Mouse (Mus musculus): Measurements from ENCODE around the gene Arrdc1.
"Not testable (repeated sequence)": the region's sequence is repeated elsewhere in the genome, so short reads cannot be mapped to it uniquely, and the experiment has no call there.

The Arrdc1 gene

DNA sequence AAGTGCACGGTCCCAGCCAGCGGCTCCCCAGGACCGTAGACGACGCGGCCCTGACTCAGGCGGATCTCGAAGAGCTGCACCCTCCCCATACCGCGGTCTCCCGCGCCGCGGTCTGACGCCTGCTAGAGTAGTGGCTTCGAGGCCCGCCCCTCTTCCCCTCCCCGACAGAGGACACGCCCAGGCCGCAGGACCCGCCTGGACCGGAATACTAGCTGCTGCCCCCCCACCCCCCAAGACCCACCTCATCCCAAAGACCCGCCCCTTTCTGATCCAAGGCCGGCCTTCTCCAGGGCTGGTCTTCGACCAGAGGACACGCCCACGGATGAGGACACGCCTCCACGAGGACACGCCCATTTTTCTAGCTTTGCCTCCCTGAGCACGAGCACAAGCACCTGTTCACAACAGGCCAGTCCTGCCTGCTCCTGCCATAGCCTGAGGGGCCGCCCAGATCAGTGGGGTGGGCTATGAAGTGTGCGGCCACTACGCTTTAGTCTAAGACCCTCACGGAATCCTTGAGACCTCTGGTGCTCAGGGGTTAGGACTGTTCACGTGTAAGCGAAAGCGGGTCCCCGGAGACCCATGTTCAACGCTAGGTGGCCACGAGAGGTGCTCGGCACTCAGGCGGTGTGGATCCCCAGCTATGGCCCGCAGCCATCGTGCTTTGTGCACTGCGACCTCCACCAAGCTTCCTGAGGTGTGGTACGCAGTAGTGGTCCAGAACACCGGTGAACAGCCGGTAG is at the start of gene Arrdc1:
Gene Arrdc1, minus strand, starts transcription at position 196 of the 740 bp plus-strand sequence.
- DNase-seq (ENCODE audit: low read depth, low spot score): peak; percentile 98

GRCm38 (mm10) chr2:24976960-24977359 is 41.9 kb upstream of the Arrdc1 start:
- no peak for DNase-seq (ENCODE audit: low read depth, low spot score)

DNA sequence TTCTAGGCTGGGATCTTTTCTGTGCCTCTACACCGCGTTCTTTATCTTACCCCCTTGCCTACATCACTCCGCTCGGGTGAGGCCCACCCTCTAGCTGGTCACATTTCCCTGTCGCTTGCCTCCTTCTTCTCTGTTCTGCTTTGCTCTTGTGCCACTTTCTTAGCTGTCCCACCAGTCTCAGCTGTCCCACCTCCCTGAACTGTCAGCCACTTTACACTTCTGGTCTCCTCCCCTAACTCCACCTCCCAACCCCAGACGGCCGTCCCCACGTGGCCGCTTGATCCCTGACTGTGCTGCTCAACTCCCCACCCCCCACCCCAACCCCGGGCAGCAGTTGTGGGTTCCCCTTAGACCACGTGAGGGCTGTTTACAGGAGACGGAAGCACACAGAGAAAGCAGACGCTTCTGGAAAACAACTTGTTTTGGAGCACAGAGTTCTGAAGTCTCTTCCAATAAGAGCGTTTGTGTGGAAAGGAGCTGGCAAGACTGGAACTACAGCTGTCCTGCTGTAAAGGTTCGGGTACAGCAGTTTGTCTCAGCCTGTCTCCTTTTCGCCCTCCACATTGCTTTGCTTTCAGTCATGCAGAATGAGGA is 40.7 kb upstream of the Arrdc1 start, which contains the start of gene Pnpla7:
Gene Pnpla7, plus strand, starts transcription at position 330 of the 594 bp plus-strand sequence.
- DNase-seq (ENCODE audit: low read depth, low spot score): peak; percentile 83

DNA sequence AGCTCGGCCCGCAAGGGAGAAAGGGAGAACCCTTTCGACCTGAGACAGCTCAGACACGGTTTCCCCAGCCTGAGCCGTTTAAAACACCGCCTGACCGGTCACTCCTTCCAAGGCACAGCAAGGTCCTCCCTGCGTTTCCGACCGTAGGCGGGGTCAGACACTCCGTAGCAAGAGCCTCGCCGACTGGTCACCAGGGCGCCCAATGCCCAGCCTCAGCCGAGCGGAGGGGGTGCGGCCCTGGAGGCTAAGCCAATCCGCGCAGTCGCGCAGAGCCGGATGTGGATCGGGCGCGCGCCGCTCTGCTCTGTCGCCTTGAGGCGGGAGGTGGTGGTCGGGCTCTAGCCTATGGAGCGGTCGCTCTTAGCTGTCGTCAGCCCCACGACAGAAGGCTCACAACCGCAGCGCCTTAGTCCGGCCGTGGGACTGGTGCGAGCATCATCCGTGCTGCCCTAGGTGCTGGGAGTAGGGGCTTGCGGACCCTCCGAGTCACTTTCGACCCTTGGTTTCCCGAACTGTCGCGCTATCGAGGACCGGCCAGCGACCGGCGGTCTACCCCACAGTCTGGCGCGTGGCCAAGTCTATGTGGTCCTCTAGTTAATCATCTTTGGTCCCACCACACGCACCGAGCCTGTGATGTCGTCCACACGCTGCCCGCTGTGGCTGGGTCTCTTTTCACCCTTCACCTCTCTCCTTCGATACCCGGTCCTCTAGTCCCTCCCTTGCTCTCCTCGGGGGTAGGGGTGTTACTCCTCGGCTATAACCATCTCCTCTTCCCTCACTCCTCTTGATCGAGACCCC is 40.1 kb upstream of the Arrdc1 start, which contains the start of gene Mrpl41:
Gene Mrpl41, minus strand, starts transcription at position 193 of the 798 bp plus-strand sequence.
- DNase-seq (ENCODE audit: low read depth, low spot score): peak; percentile 93

DNA sequence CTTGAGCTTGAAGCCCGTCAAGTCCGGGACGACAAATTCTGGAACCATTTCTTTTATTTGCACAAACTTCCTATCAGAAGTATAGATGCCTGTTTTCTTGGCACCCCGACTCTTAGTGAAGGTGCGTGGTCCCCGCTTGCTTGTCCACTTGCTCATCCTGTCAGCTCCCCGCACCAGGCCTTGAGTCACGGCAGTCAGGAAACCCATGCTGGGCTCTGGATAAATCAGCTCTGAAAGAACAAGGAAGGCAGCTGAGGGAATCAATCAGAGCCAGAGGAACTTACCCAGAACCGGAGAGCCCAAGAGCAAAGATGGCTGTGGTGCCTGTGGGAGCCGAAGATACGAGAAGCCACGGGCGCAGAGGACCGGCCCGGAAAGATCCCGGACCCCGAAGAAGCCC is 39.4 kb upstream of the Arrdc1 start:
- not testable (repeated sequence) for DNase-seq (ENCODE audit: low read depth, low spot score)

DNA sequence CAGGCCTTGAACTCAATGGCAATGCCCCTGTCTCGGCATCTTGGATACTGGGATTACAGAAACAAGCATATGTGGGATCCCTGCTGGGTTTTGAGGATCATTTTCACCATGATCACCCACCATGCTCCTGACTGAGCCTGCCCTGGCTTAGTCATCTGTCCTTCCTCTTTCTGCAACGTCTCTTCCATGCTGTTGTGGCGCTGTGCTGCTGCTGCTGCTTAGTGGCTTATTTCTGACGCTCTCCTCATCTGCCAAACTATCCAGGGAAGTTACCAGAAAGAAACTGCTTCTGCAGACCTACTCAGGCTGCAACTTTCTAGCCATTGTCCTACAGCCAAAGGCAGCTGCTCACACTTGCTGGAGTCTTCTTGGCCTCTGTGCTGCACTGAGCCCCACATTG is 35.3 kb upstream of the Arrdc1 start:
- DNase-seq (ENCODE audit: low read depth, low spot score): no peak

- peak; percentile 90 for DNase-seq (ENCODE audit: low read depth, low spot score)
These were observed 27.4 kb upstream of the Arrdc1 start, which contains the start of gene Dph7 for GRCm38 (mm10) chr2:24962304-24963000. TSS of gene Dph7 (plus strand) at chr2:24962400.

DNA sequence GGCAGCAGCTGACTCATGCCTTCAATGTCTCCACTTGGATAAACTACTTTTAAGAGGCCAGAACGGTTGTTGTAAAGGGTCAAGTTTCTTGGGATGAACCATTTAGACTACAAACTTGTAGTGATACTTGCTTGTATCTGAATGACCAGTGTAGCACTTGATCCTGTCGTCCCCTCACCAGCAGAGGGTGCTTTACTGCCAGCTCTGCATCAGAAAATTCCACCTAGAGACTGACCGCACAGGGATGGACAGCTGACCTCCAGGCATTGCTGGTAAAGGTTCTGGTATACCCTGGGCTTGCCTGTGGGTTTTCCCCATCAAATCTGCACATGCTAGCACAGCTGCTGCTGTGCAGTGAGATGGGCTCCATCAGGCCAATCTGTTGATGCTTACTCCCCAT is 25.9 kb upstream of the Arrdc1 start:
- peak; percentile 46 for DNase-seq (ENCODE audit: low read depth, low spot score)

GRCm38 (mm10) chr2:24952537-24953055 is 17.5 kb upstream of the Arrdc1 start:
- DNase-seq (ENCODE audit: low read depth, low spot score): no peak

DNA sequence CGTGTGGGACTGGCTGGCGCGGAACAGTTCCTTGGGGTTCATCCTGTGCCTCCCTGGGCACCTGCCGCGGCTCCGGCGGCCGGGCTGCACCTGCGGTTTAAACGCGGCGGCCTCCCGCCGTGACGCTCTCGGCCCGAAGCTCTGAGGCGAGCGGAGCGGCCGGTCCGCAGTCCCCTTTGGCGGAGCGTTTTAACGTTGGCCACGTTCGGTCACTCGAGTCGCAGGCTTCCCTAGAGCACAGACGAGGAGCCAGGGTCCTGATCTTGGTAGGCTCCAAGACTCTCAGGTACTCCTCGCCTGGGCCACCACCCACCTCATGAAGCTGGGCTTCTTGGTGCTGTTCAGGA is 15.1 kb upstream of the Arrdc1 start:
- no peak for DNase-seq (ENCODE audit: low read depth, low spot score)

GRCm38 (mm10) chr2:24949421-24950188 is 14.6 kb upstream of the Arrdc1 start, which contains the start of gene Zmynd19:
TSS of gene Zmynd19 (plus strand) at chr2:24949792.
- peak; percentile 95 for DNase-seq (ENCODE audit: low read depth, low spot score)

- peak; percentile 63 for DNase-seq (ENCODE audit: low read depth, low spot score)
These were observed 9.3 kb upstream of the Arrdc1 start for GRCm38 (mm10) chr2:24944304-24944703.

- DNase-seq (ENCODE audit: low read depth, low spot score): no peak
These were observed 7.0 kb upstream of the Arrdc1 start for GRCm38 (mm10) chr2:24942092-24942491.

DNA sequence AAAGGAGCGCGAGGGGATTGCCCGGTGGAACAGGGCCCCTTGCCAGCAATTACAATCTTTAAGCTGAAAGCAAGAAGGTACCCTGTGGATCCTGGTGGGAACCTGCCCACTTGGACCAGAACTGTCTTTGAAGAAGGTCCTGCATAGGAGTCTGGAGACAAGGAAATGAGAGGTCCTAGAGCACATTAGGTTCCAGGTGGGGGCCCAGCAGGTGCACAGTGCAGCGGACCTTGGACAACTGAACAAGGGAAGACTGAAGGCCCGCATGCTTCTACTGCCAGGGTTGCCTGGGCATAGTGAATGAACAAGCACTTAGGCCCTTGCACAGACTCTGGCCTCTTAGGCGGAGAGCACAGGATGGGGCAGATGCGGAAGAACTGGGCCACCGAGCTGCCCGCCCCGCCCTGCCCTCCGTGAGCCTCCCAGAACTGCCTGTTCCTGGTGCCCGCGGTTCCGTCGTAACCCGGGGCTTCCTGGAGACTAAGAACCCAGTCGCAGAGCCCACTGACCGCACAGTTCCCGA is 550 bp downstream of the Arrdc1 start:
- no peak for DNase-seq (ENCODE audit: low read depth, low spot score)

- no peak for DNase-seq (ENCODE audit: low read depth, low spot score)
These were observed 5.5 kb downstream of the Arrdc1 start for GRCm38 (mm10) chr2:24929593-24929992.

- peak; percentile 42 for DNase-seq (ENCODE audit: low read depth, low spot score)
These were observed 5.9 kb downstream of the Arrdc1 start for GRCm38 (mm10) chr2:24929119-24929518.

DNA sequence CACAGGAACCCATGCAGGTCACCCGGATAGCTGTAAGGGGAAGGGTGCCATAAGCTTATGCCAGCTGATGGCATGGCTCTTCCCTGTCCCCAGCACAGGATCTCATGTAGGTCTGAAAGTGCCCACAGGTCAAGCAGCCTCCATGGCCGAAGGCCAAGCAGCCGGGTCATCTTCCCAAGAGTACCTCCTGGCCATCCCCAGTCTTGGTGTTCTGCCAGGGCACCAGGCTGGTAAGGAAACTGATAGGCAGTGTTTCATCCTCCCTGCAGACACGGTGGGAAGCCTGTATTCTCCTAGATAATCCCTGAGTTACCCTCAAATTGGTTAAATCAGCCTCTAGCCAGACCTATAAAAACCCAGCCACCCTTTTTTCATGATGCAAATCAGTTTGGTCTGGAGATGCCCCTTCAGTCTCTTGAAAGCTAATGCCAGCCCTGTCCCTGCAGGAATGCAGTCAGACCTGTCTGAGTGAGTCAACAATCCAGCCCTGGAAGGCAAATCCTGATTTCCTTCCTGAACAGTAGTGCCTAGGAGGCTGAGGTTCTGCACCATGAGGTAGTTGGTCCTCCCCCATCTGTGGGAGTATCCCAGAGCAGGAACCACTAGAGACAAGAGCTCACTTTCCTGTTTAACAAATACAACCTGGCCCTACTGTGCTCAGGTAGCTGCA is 7.1 kb downstream of the Arrdc1 start:
- DNase-seq (ENCODE audit: low read depth, low spot score): no peak

- DNase-seq (ENCODE audit: low read depth, low spot score): no peak
These were observed 8.1 kb downstream of the Arrdc1 start for GRCm38 (mm10) chr2:24926965-24927358.

GRCm38 (mm10) chr2:24926345-24926964 is 8.6 kb downstream of the Arrdc1 start:
- no peak for DNase-seq (ENCODE audit: low read depth, low spot score)
